Mouse (Mus musculus): ENCODE measurements around the gene Zfp512. TPM values are rescaled to one million over a fixed set of nuclear protein-coding genes. Genes with fewer than 3 reads are reported as not detected.

The Zfp512 gene
- polyA plus RNA-seq (2017; shearing (Covaris generic)) = 59.6 TPM

GRCm38 (mm10) chr5:31451878-31452561, at the start of gene Zfp512:
Gene Zfp512 (plus strand): TSS chr5:31452431.

GRCm38 (mm10) chr5:31485440-31485839, 33.2 kb downstream of the Zfp512 start, which contains the start of gene 4930548H24Rik:
Gene 4930548H24Rik (plus strand): TSS chr5:31485740.

GRCm38 (mm10) chr5:31494513-31495297, 42.5 kb downstream of the Zfp512 start, which contains the start of gene Gpn1:
Gene Gpn1 (plus strand): TSS chr5:31494741.

GRCm38 (mm10) chr5:31526354-31527116, 74.3 kb downstream of the Zfp512 start, which contains the start of gene Slc4a1ap:
Gene Slc4a1ap (plus strand): TSS chr5:31526995.

GRCm38 (mm10) chr5:31527707-31528106, 75.5 kb downstream of the Zfp512 start, which contains the start of gene Supt7l:
Gene Supt7l (minus strand): TSS chr5:31527807.

Other genes starting within 250 kb of the Zfp512 start
- gene Ppm1g, start 231.7 kb upstream of the Zfp512 start, polyA plus RNA-seq (2017; shearing (Covaris generic)) = 39.9 TPM
- 205 TPM for gene Nrbp1, start 211.6 kb upstream of the Zfp512 start, polyA plus RNA-seq (2017; shearing (Covaris generic))
- not detected for gene Gm9970, start 211.2 kb upstream of the Zfp512 start, polyA plus RNA-seq (2017; shearing (Covaris generic))
- 54.3 TPM for gene Krtcap3, start 200.7 kb upstream of the Zfp512 start, polyA plus RNA-seq (2017; shearing (Covaris generic))
- 10.2 TPM for gene Ift172, start 161.3 kb upstream of the Zfp512 start, polyA plus RNA-seq (2017; shearing (Covaris generic))
- gene Fndc4, start 156.4 kb upstream of the Zfp512 start, polyA plus RNA-seq (2017; shearing (Covaris generic)) = not detected
- gene Gckr, start 155.0 kb upstream of the Zfp512 start, polyA plus RNA-seq (2017; shearing (Covaris generic)) = not detected
- not detected for gene 4930548H24Rik, start 33.3 kb downstream of the Zfp512 start, polyA plus RNA-seq (2017; shearing (Covaris generic))
- 45.2 TPM for gene Gpn1, start 42.3 kb downstream of the Zfp512 start, polyA plus RNA-seq (2017; shearing (Covaris generic))
- 48.0 TPM for gene Slc4a1ap, start 74.6 kb downstream of the Zfp512 start, polyA plus RNA-seq (2017; shearing (Covaris generic))
- 24.6 TPM for gene Supt7l, start 75.4 kb downstream of the Zfp512 start, polyA plus RNA-seq (2017; shearing (Covaris generic))
- gene Mrpl33, start 144.5 kb downstream of the Zfp512 start, polyA plus RNA-seq (2017; shearing (Covaris generic)) = 243 TPM
- gene Rbks, start 245.2 kb downstream of the Zfp512 start, polyA plus RNA-seq (2017; shearing (Covaris generic)) = 25.3 TPM
- 51.2 TPM for gene Babam2, start 245.3 kb downstream of the Zfp512 start, polyA plus RNA-seq (2017; shearing (Covaris generic))